ENCODE assay signal across 12 mouse cellular contexts in the genomic region with DNA sequence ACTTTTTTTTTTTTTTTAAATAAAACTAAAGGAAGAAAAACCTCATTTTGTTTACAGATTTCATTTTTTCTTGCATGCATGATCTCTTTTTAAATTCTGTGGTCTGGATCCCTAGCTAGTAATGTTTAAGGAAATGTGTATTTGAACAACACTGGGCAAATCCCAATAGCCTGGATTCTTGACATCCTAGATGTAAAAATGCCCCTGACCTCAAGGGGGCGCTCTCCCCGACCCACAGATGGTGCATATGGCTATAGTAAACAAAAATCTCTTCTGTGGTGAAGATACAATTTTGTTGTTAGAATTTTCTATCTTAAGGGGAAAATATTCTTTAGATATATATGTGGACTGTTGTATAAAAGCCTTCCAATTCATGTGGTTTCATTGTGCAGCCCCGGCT.
DNase-seq lines count a peak whose midpoint lies in the region; ATAC-seq and TF ChIP-seq lines count a peak whose summit lies in the region.
"Had no signal": no experiment of that assay in that cellular context is flagged by ENCODE, and none has a peak within 500 bp of the region (broad histone marks: within the 10 kb centered on the region; RNA-seq: fewer than 3 reads in every experiment).

No protein-coding gene starts in this region.

- no peak for ATAC-seq in intestine, postnatal 0 days
- ATAC-seq in intestine, embryonic 16.5 days, result no peak
- ATAC-seq: forebrain, embryonic 13.5 days had no signal

- H3K9ac ChIP-seq in intestine, postnatal 0 days (ENCODE audit: low read depth, low read length), result no peak overlapping the region
- H3K9ac ChIP-seq in intestine, embryonic 16.5 days (ENCODE audit: low read depth, low read length), result no peak overlapping the region
- H3K9ac ChIP-seq: embryonic facial prominence, embryonic 13.5 days; forebrain, embryonic 13.5 days; liver, embryonic 15.5 days had no signal

- H3K27ac ChIP-seq in intestine, postnatal 0 days (ENCODE audit: low read depth, low read length), result no peak overlapping the region
- no peak overlapping the region for H3K27ac ChIP-seq in intestine, embryonic 16.5 days (ENCODE audit: low read length)
- no peak overlapping the region for H3K27ac ChIP-seq in thymus, adult 2 months (ENCODE audit: control insufficient read depth, insufficient read depth, low read length)
- H3K27ac ChIP-seq: embryonic facial prominence, embryonic 13.5 days; forebrain, embryonic 13.5 days; liver, embryonic 15.5 days had no signal

- no peaks in the 10 kb centered on the region for H3K27me3 ChIP-seq in intestine, postnatal 0 days (replicated peaks; ENCODE audit: control insufficient read depth, insufficient read depth, low read length)
- no peaks in the 10 kb centered on the region for H3K27me3 ChIP-seq in intestine, embryonic 16.5 days (replicated peaks; ENCODE audit: control insufficient read depth, insufficient read depth, low read length)
- no peaks in the 10 kb centered on the region for H3K27me3 ChIP-seq in thymus, adult 2 months (ENCODE audit: control insufficient read depth, insufficient read depth, low read length)
- H3K27me3 ChIP-seq: embryonic facial prominence, embryonic 13.5 days; forebrain, embryonic 13.5 days; liver, embryonic 15.5 days had no signal

- 31% methylated on average over 3 of the region's 3 CpGs for WGBS in intestine, postnatal 0 days
- 34% methylated on average over 3 of the region's 3 CpGs for WGBS in intestine, embryonic 16.5 days
- 42% methylated on average over 3 of the region's 3 CpGs for WGBS in thymus, adult 2 months

- H3K36me3 ChIP-seq in intestine, postnatal 0 days (ENCODE audit: control insufficient read depth, insufficient read depth), result no peaks in the 10 kb centered on the region
- H3K36me3 ChIP-seq in intestine, embryonic 16.5 days (ENCODE audit: control insufficient read depth, insufficient read depth, low read length), result no peaks in the 10 kb centered on the region
- H3K36me3 ChIP-seq in thymus, adult 2 months (ENCODE audit: control insufficient read depth, insufficient read depth, low read length), result no peaks in the 10 kb centered on the region
- H3K36me3 ChIP-seq: embryonic facial prominence, embryonic 13.5 days; liver, embryonic 15.5 days had no signal

- no peaks in the 10 kb centered on the region for H3K9me3 ChIP-seq in intestine, postnatal 0 days (ENCODE audit: control insufficient read depth)
- H3K9me3 ChIP-seq in intestine, embryonic 16.5 days (ENCODE audit: control insufficient read depth, low read length), result no peaks in the 10 kb centered on the region
- H3K9me3 ChIP-seq: forebrain, embryonic 13.5 days; liver, embryonic 15.5 days had no signal

- H3K4me3 ChIP-seq in intestine, postnatal 0 days (ENCODE audit: low read depth, low read length), result no peak overlapping the region
- no peak overlapping the region for H3K4me3 ChIP-seq in intestine, embryonic 16.5 days (ENCODE audit: low read length)
- no peak overlapping the region for H3K4me3 ChIP-seq in thymus, adult 2 months (ENCODE audit: control insufficient read depth, insufficient read depth, low read length)
- H3K4me3 ChIP-seq: embryonic facial prominence, embryonic 13.5 days; forebrain, embryonic 13.5 days; liver, embryonic 15.5 days had no signal

- no peak for TF ChIP-seq POLR2A in thymus, adult 2 months (IDR thresholded peaks at IDR 0.05; ENCODE audit: control insufficient read depth, extremely low read depth, insufficient read depth, low read length, poor library complexity)

- peak; percentile 26; the same call in 1 of the 2 replicates for TF ChIP-seq CTCF in intestine, postnatal 0 days (IDR thresholded peaks at IDR 0.05; ENCODE audit: low read depth)
- no peak for TF ChIP-seq CTCF in thymus, adult 2 months (IDR thresholded peaks at IDR 0.05; ENCODE audit: borderline replicate concordance, control insufficient read depth, extremely low read depth, insufficient read depth, low read length, poor library complexity)

- H3K4me1 ChIP-seq in intestine, postnatal 0 days (replicated peaks; ENCODE audit: control insufficient read depth, insufficient read depth, low read length), result no peaks in the 10 kb centered on the region
- H3K4me1 ChIP-seq in intestine, embryonic 16.5 days (ENCODE audit: control insufficient read depth, insufficient read depth, low read length), result no peaks in the 10 kb centered on the region
- no peaks in the 10 kb centered on the region for H3K4me1 ChIP-seq in thymus, adult 2 months (replicated peaks; ENCODE audit: control insufficient read depth, insufficient read depth, low read length)
- H3K4me1 ChIP-seq: embryonic facial prominence, embryonic 13.5 days; liver, embryonic 15.5 days had no signal

- H3K4me2 ChIP-seq in intestine, postnatal 0 days (replicated peaks; ENCODE audit: low read depth), result no peak overlapping the region
- H3K4me2 ChIP-seq in intestine, embryonic 16.5 days (ENCODE audit: low read depth, low read length), result no peak overlapping the region
- H3K4me2 ChIP-seq: embryonic facial prominence, embryonic 13.5 days; forebrain, embryonic 13.5 days; liver, embryonic 15.5 days had no signal

- DNase-seq in 3T3-L1 (ENCODE audit: low read depth, low spot score) (peak; percentile 18), ZHBTc4 (ENCODE audit: low read depth, low spot score) (peak; percentile 35)
- peak; percentile 43 to 45 for DNase-seq in B cell, adult 2 months
- no peak for DNase-seq in thymus, adult 2 months
- no peak for DNase-seq in natural killer cell, adult 2 months (ENCODE audit: low spot score in 2 of 2)
- no peak for DNase-seq in retina, postnatal 1 day
- DNase-seq: gastrocnemius, postnatal 36 days had no signal

Comparison
In these comparisons a context has a peak if more than half of its experiments do, and no peak if none do; other contexts are left out.
1. DNase-seq: peak in 3T3-L1 (single experiment), B cell, adult 2 months (2 of 2) and ZHBTc4 (single experiment); none in thymus, adult 2 months (single experiment), natural killer cell, adult 2 months (0 of 2) and retina, postnatal 1 day (single experiment).